In the genomic region with DNA sequence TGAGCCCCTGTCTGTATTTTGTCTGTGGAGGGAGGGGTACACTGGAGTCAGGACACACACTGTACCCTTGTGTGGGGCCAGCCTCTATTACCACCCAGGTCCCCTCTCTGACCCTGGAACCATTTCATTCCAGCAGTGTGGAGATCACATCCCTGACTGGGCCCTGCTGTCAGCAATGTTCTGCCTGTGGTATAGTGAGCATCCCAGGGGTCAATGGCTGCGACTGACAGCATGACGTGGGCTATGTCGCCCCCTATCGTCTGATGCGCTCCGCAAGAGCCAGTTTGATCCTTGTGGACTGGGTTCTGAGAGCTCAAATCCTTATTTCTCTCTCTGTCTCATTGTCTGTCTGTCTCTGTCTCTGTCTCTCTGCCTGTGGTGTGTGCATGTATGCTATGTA, we compare ENCODE assay signal across 8 mouse cellular contexts. TPM values are rescaled to one million over a fixed set of nuclear protein-coding genes. Genes with fewer than 3 reads are reported as not detected.
DNase-seq lines count a peak whose midpoint lies in the region; ATAC-seq lines count a peak whose summit lies in the region.

No protein-coding gene starts in this region.

- peak; percentile 59; the same call in 1 of the 2 replicates for ATAC-seq in hindbrain, embryonic 13.5 days (ENCODE audit: low FRiP score)
- ATAC-seq in megakaryocyte, adult 5-6 weeks (ENCODE audit: poor library complexity, severe bottlenecking), result peak; percentile 40; the same call in 1 of the 2 replicates

- DNase-seq in MN1 (ENCODE audit: low spot score), result peak; percentile 86
- DNase-seq in cerebellum, adult 8-10 months, result peak; percentile 59
- peak; percentile 20 to 85 for DNase-seq in frontal cortex, adult 2 months (ENCODE audit: extremely low spot score in 1 of 2, low spot score in 1 of 2)
- DNase-seq in layer of hippocampus, postnatal 25 days (ENCODE audit: extremely low spot score in 1 of 2, low spot score in 1 of 2), result peak; percentile 71 to 88
- DNase-seq in right cerebral cortex, postnatal 10 days (ENCODE audit: low spot score in 2 of 2), result peak; percentile 78 to 87
- peak; percentile 33 for DNase-seq in urinary bladder, postnatal 10 days (ENCODE audit: low spot score)

- H3K4me3 ChIP-seq in hindbrain, embryonic 13.5 days, result no peak overlapping the region

- H3K4me1 ChIP-seq in hindbrain, embryonic 13.5 days (replicated peaks), result 0 out of 2 replicates have a peak, but pooled peaks cover 4% of the 10 kb centered on the region

- no peak overlapping the region for H3K4me2 ChIP-seq in hindbrain, embryonic 13.5 days

- H3K36me3 ChIP-seq in hindbrain, embryonic 13.5 days, result no peaks in the 10 kb centered on the region

- no peaks in the 10 kb centered on the region for H3K9me3 ChIP-seq in hindbrain, embryonic 13.5 days

- H3K27ac ChIP-seq in hindbrain, embryonic 13.5 days, result no peak overlapping the region

- H3K9ac ChIP-seq in hindbrain, embryonic 13.5 days, result no peak overlapping the region

- H3K27me3 ChIP-seq in hindbrain, embryonic 13.5 days, result no peaks in the 10 kb centered on the region

- 0% methylated on average over 6 of the region's 6 CpGs for WGBS in hindbrain, embryonic 13.5 days

RNA-seq across cellular contexts. Expression of a gene that starts 35.2 kb away (rescaled TPM):
- 5.4 and 5.5 TPM in 2 replicates for polyA plus RNA-seq in frontal cortex, adult 2 months (2012; rRNA removed)
- polyA plus RNA-seq in hindbrain, embryonic 13.5 days (2015; fragmentation: Nextera tagmentation; extraction: Ambion mirVana), result 12.3 and 14.3 TPM in 2 replicates
- total RNA-seq in layer of hippocampus, postnatal 25 days (2021), result 1 to 10 TPM; 6.2 to 7.3 TPM
- total RNA-seq in megakaryocyte, adult 5-6 weeks (2015), result not detected in 2 replicates
- 0.26 TPM in 1 of 2 replicates, not detected in the other for total RNA-seq in megakaryocyte, adult 5-6 weeks (2017)

Comparison
In these comparisons a context has a peak if more than half of its experiments do, and no peak if none do; other contexts are left out.
1. DNase-seq: peak in every context shown above with its lines; median percentile 86 in MN1; 82 in right cerebral cortex, postnatal 10 days; 80 in layer of hippocampus, postnatal 25 days; 59 in cerebellum, adult 8-10 months; 52 in frontal cortex, adult 2 months; 33 in urinary bladder, postnatal 10 days.
2. RNA of a gene that starts 35.2 kb away (total RNA-seq): 6.2 to 7.3 TPM in layer of hippocampus, postnatal 25 days; 0.26 TPM in megakaryocyte, adult 5-6 weeks; every median in the first group is over 4 times any median in the second.